ENCODE assay signal across 8 mouse cellular contexts in genomic region chr1:84283119-84283518, GRCm38 (mm10).
DNase-seq lines count a peak whose midpoint lies in the region; ATAC-seq and TF ChIP-seq lines count a peak whose summit lies in the region.

No protein-coding gene starts in this region.

- no peak overlapping the region for H3K27ac ChIP-seq in midbrain, postnatal 0 days (ENCODE audit: low read depth, low read length)

- TF ChIP-seq CTCF in midbrain, postnatal 0 days (IDR thresholded peaks at IDR 0.05) = peak; percentile 49

- ATAC-seq in midbrain, postnatal 0 days (ENCODE audit: low FRiP score) = no peak
- no peak for ATAC-seq in megakaryocyte progenitor cell, adult 5-6 weeks (replicated peaks; ENCODE audit: poor library complexity)

- 7% methylated on average over 2 of the region's 2 CpGs for WGBS in midbrain, postnatal 0 days

- H3K36me3 ChIP-seq in midbrain, postnatal 0 days (ENCODE audit: insufficient read depth, low read length) = no peaks in the 10 kb centered on the region

- peak; percentile 32 to 75 for DNase-seq in adrenal gland, adult (ENCODE audit: inconsistent age in 2 of 2, low spot score in 1 of 2)
- no peak for DNase-seq in adrenal gland, adult 8-10 months
- peak; percentile 43 for DNase-seq in urinary bladder, postnatal 14 days (ENCODE audit: low spot score)
- no peak for DNase-seq in urinary bladder, adult 18-20 months (ENCODE audit: low spot score in 2 of 2)
- peak; percentile 35 to 41 for DNase-seq in heart, postnatal 14 days
- peak; percentile 22 to 43 for DNase-seq in left cerebral cortex, postnatal 36 days (ENCODE audit: low spot score in 2 of 2)
- peak; percentile 72 for DNase-seq in midbrain, postnatal 0 days (ENCODE audit: low spot score)

- intact Hi-C loops in heart, postnatal 14 days (cut with DNase I) = loop anchor here (10.0 kb wide), 3 partner anchors 148 to 538 kb away; no protein-coding TSS in a partner anchor
- intact Hi-C loops in left cerebral cortex, postnatal 36 days (cut with DNase I) = loop anchor here (2.0 to 10.0 kb wide), 6 partner anchors 30 to 538 kb away; partner anchors contain the start of gene Dner

- peak overlapping the region; percentile 74; the same call in 1 of the 2 replicates for H3K9ac ChIP-seq in midbrain, postnatal 0 days (replicated peaks; ENCODE audit: low read length, poor library complexity, severe bottlenecking)

- H3K4me2 ChIP-seq in midbrain, postnatal 0 days (ENCODE audit: low read depth, low read length, poor library complexity, severe bottlenecking) = peak overlapping the region; percentile 89

- peak overlapping the region; percentile 87 for H3K4me3 ChIP-seq in midbrain, postnatal 0 days (ENCODE audit: low read depth, low read length)

- no peaks in the 10 kb centered on the region for H3K9me3 ChIP-seq in midbrain, postnatal 0 days (ENCODE audit: low read length)

- H3K27me3 ChIP-seq in midbrain, postnatal 0 days (ENCODE audit: insufficient read depth, low read length) = no peaks in the 10 kb centered on the region

- H3K4me1 ChIP-seq in midbrain, postnatal 0 days (ENCODE audit: insufficient read depth, low read length) = peaks cover 9% of the 10 kb centered on the region; the same call in 1 of the 2 replicates

Comparison
In these comparisons a context has a peak if more than half of its experiments do, and no peak if none do; other contexts are left out.
1. DNase-seq: peak in adrenal gland, adult (2 of 2), urinary bladder, postnatal 14 days (single experiment), heart, postnatal 14 days (2 of 2), left cerebral cortex, postnatal 36 days (2 of 2) and midbrain, postnatal 0 days (single experiment); none in adrenal gland, adult 8-10 months (single experiment) and urinary bladder, adult 18-20 months (0 of 2).